Mouse (Mus musculus): ENCODE data around the gene Mettl7a2. TPM values are rescaled to one million over a fixed set of nuclear protein-coding genes. Genes with fewer than 3 reads are reported as not detected.
"Not testable (repeated sequence)": the region's sequence is repeated elsewhere in the genome, so short reads cannot be mapped to it uniquely, and the experiment has no call there.

The Mettl7a2 gene
- total RNA-seq (2021): under 1 TPM in 1 of 2 experiments, not detected in 1; 0.22 TPM

GRCm38 (mm10) chr15:100352711-100353250 is at the start of gene Mettl7a2, which contains the start of gene Methig1:
TSS of gene Mettl7a2 (plus strand) at chr15:100353200.
TSS of gene Methig1 (plus strand) at chr15:100353149.
- DNase-seq (ENCODE audit: extremely low spot score in 1 of 2, low spot score in 2 of 2): no peak
- intact Hi-C loops (cut with DNase I): no loop called here

GRCm38 (mm10) chr15:100303428-100304018 is 49.5 kb upstream of the Mettl7a2 start:
- no peak for DNase-seq (ENCODE audit: extremely low spot score in 1 of 2, low spot score in 2 of 2)
- intact Hi-C loops (cut with DNase I): no loop called here

GRCm38 (mm10) chr15:100304019-100304991 is 48.7 kb upstream of the Mettl7a2 start, which contains the start of gene Mettl7a1:
TSS of gene Mettl7a1 (plus strand) at chr15:100304140.
- intact Hi-C loops (cut with DNase I): no loop called here
- peak; percentile 70 to 91 for DNase-seq (ENCODE audit: extremely low spot score in 1 of 2, low spot score in 2 of 2)

- intact Hi-C loops (cut with DNase I): no loop called here
- no peak for DNase-seq (ENCODE audit: extremely low spot score in 1 of 2, low spot score in 2 of 2)
These were observed 46.8 kb upstream of the Mettl7a2 start for GRCm38 (mm10) chr15:100306201-100306600.

- intact Hi-C loops (cut with DNase I); DNase-seq (ENCODE audit: extremely low spot score in 1 of 2, low spot score in 2 of 2): not testable (repeated sequence)
These were observed 45.4 kb upstream of the Mettl7a2 start for GRCm38 (mm10) chr15:100307438-100308096.

GRCm38 (mm10) chr15:100312346-100312745 is 40.7 kb upstream of the Mettl7a2 start:
- intact Hi-C loops (cut with DNase I): no loop called here
- no peak for DNase-seq (ENCODE audit: extremely low spot score in 1 of 2, low spot score in 2 of 2)

- intact Hi-C loops (cut with DNase I): no loop called here
- no peak for DNase-seq (ENCODE audit: extremely low spot score in 1 of 2, low spot score in 2 of 2)
These were observed 38.4 kb upstream of the Mettl7a2 start for GRCm38 (mm10) chr15:100314448-100315145.

- intact Hi-C loops (cut with DNase I); DNase-seq (ENCODE audit: extremely low spot score in 1 of 2, low spot score in 2 of 2): not testable (repeated sequence)
These were observed 34.9 kb upstream of the Mettl7a2 start for GRCm38 (mm10) chr15:100318014-100318671.

GRCm38 (mm10) chr15:100319884-100320283 is 33.1 kb upstream of the Mettl7a2 start:
- intact Hi-C loops (cut with DNase I): no loop called here
- no peak for DNase-seq (ENCODE audit: extremely low spot score in 1 of 2, low spot score in 2 of 2)

GRCm38 (mm10) chr15:100320295-100320905 is 32.6 kb upstream of the Mettl7a2 start:
- intact Hi-C loops (cut with DNase I): no loop called here
- DNase-seq (ENCODE audit: extremely low spot score in 1 of 2, low spot score in 2 of 2): no peak

GRCm38 (mm10) chr15:100321134-100321533 is 31.9 kb upstream of the Mettl7a2 start:
- intact Hi-C loops (cut with DNase I): no loop called here
- DNase-seq (ENCODE audit: extremely low spot score in 1 of 2, low spot score in 2 of 2): peak in 1 of 2 experiments; percentile 41

GRCm38 (mm10) chr15:100324021-100324591 is 28.9 kb upstream of the Mettl7a2 start:
- DNase-seq (ENCODE audit: extremely low spot score in 1 of 2, low spot score in 2 of 2): peak in 1 of 2 experiments; percentile 41
- intact Hi-C loops (cut with DNase I): no loop called here

- intact Hi-C loops (cut with DNase I): no loop called here
- DNase-seq (ENCODE audit: extremely low spot score in 1 of 2, low spot score in 2 of 2): no peak
These were observed 27.8 kb upstream of the Mettl7a2 start for GRCm38 (mm10) chr15:100325235-100325634.

GRCm38 (mm10) chr15:100328089-100328488 is 24.9 kb upstream of the Mettl7a2 start:
- intact Hi-C loops (cut with DNase I); DNase-seq (ENCODE audit: extremely low spot score in 1 of 2, low spot score in 2 of 2): not testable (repeated sequence)

GRCm38 (mm10) chr15:100329336-100329735 is 23.7 kb upstream of the Mettl7a2 start:
- DNase-seq (ENCODE audit: extremely low spot score in 1 of 2, low spot score in 2 of 2); intact Hi-C loops (cut with DNase I): not testable (repeated sequence)

- intact Hi-C loops (cut with DNase I): no loop called here
- DNase-seq (ENCODE audit: extremely low spot score in 1 of 2, low spot score in 2 of 2): no peak
These were observed 22.3 kb upstream of the Mettl7a2 start for GRCm38 (mm10) chr15:100330739-100331138.
